Mouse (Mus musculus): ENCODE measurements around the gene H60c. TPM values are rescaled to one million over a fixed set of nuclear protein-coding genes. Genes with fewer than 3 reads are reported as not detected.
A peak's percentile ranks its signal among the peaks of the same experiment; 100 is the strongest.
"Not testable (repeated sequence)": the region's sequence is repeated elsewhere in the genome, so short reads cannot be mapped to it uniquely, and the experiment has no call there.

Gene H60c
- polyA plus RNA-seq, 2 experiments, result not detected

- no peaks in the 10 kb centered on the region for H3K27me3 ChIP-seq (ENCODE audit: control insufficient read depth, insufficient read depth, low read length)
- H3K4me1 ChIP-seq (replicated peaks; ENCODE audit: control insufficient read depth in 2 of 2, insufficient read depth in 2 of 2, low read length in 1 of 2), result no peaks in the 10 kb centered on the region
- TF ChIP-seq EP300 (IDR thresholded peaks at IDR 0.05; ENCODE audit: low read depth) (no peak), CTCF (IDR thresholded peaks at IDR 0.05; ENCODE audit: low read depth) (no peak)
- 71% methylated on average over 3 of the region's 3 CpGs for WGBS (ENCODE audit: insufficient replicate concordance)
- H3K9ac ChIP-seq (replicated peaks), result no peak overlapping the region
- H3K36me3 ChIP-seq (replicated peaks; ENCODE audit: control insufficient read depth, insufficient read depth, low read depth), result no peaks in the 10 kb centered on the region
- ATAC-seq (ENCODE audit: insufficient read depth) (no peak), DNase-seq (ENCODE audit: low read depth in 3 of 3, low spot score in 3 of 3) (no peak)
- H3K27ac ChIP-seq, result no peak overlapping the region
- no peaks in the 10 kb centered on the region; the same call in 1 of the 2 replicates for H3K9me3 ChIP-seq (ENCODE audit: control insufficient read depth, low read length)
- H3K4me2 ChIP-seq (ENCODE audit: low read depth), result no peak overlapping the region
- no peak overlapping the region for H3K4me3 ChIP-seq (ENCODE audit: insufficient read depth in 1 of 2, low read depth in 2 of 2, low read length in 2 of 2)
Observed at GRCm38 (mm10) chr10:3257391-3257790, 10.2 kb downstream of the H60c start.

- H3K4me1 ChIP-seq (replicated peaks; ENCODE audit: control insufficient read depth in 2 of 2, insufficient read depth in 2 of 2, low read length in 1 of 2); H3K36me3 ChIP-seq (replicated peaks; ENCODE audit: control insufficient read depth, insufficient read depth, low read depth); DNase-seq (ENCODE audit: low read depth in 3 of 3, low spot score in 3 of 3); H3K4me2 ChIP-seq (ENCODE audit: low read depth); H3K4me3 ChIP-seq (ENCODE audit: insufficient read depth in 1 of 2, low read depth in 2 of 2, low read length in 2 of 2); H3K27ac ChIP-seq; H3K27me3 ChIP-seq (ENCODE audit: control insufficient read depth, insufficient read depth, low read length); H3K9ac ChIP-seq (replicated peaks); ATAC-seq (ENCODE audit: insufficient read depth); H3K9me3 ChIP-seq (ENCODE audit: control insufficient read depth, low read length): not testable (repeated sequence)
- 47% methylated on average over 5 of the region's 5 CpGs for WGBS (ENCODE audit: insufficient replicate concordance)
Observed at GRCm38 (mm10) chr10:3238436-3238835, 29.1 kb downstream of the H60c start.

GRCm38 (mm10) chr10:3236638-3237270 lies 30.8 kb downstream of the H60c start:
- H3K4me1 ChIP-seq (replicated peaks; ENCODE audit: control insufficient read depth in 2 of 2, insufficient read depth in 2 of 2, low read length in 1 of 2), result no peaks in the 10 kb centered on the region
- no peak overlapping the region for H3K9ac ChIP-seq (replicated peaks)
- no peak for TF ChIP-seq EP300 (IDR thresholded peaks at IDR 0.05; ENCODE audit: low read depth)
- no peak for TF ChIP-seq CTCF (IDR thresholded peaks at IDR 0.05; ENCODE audit: low read depth)
- H3K4me3 ChIP-seq (ENCODE audit: insufficient read depth in 1 of 2, low read depth in 2 of 2, low read length in 2 of 2), result no peak overlapping the region
- H3K9me3 ChIP-seq (ENCODE audit: control insufficient read depth, low read length), result no peaks in the 10 kb centered on the region
- no peaks in the 10 kb centered on the region for H3K27me3 ChIP-seq (ENCODE audit: control insufficient read depth, insufficient read depth, low read length)
- H3K4me2 ChIP-seq (ENCODE audit: low read depth), result no peak overlapping the region
- ATAC-seq (ENCODE audit: insufficient read depth) (peak; percentile 76), DNase-seq (ENCODE audit: low read depth in 3 of 3, low spot score in 3 of 3) (peak in 1 of 3 experiments; percentile 3)
- H3K27ac ChIP-seq, result no peak overlapping the region
- H3K36me3 ChIP-seq (replicated peaks; ENCODE audit: control insufficient read depth, insufficient read depth, low read depth), result no peaks in the 10 kb centered on the region
- 17% methylated on average over 5 of the region's 5 CpGs for WGBS (ENCODE audit: insufficient replicate concordance)

GRCm38 (mm10) chr10:3228447-3229195 lies 39.0 kb downstream of the H60c start:
- no peak overlapping the region for H3K4me2 ChIP-seq (ENCODE audit: low read depth)
- no peak overlapping the region for H3K4me3 ChIP-seq (ENCODE audit: insufficient read depth in 1 of 2, low read depth in 2 of 2, low read length in 2 of 2)
- H3K36me3 ChIP-seq (replicated peaks; ENCODE audit: control insufficient read depth, insufficient read depth, low read depth), result no peaks in the 10 kb centered on the region
- 48% methylated on average over 2 of the region's 2 CpGs for WGBS (ENCODE audit: insufficient replicate concordance)
- no peak overlapping the region for H3K27ac ChIP-seq
- TF ChIP-seq EP300 (IDR thresholded peaks at IDR 0.05; ENCODE audit: low read depth) (no peak), CTCF (IDR thresholded peaks at IDR 0.05; ENCODE audit: low read depth) (no peak)
- DNase-seq (ENCODE audit: low read depth in 3 of 3, low spot score in 3 of 3) (no peak), ATAC-seq (ENCODE audit: insufficient read depth) (no peak)
- no peaks in the 10 kb centered on the region for H3K9me3 ChIP-seq (ENCODE audit: control insufficient read depth, low read length)
- no peaks in the 10 kb centered on the region for H3K27me3 ChIP-seq (ENCODE audit: control insufficient read depth, insufficient read depth, low read length)
- no peaks in the 10 kb centered on the region for H3K4me1 ChIP-seq (replicated peaks; ENCODE audit: control insufficient read depth in 2 of 2, insufficient read depth in 2 of 2, low read length in 1 of 2)
- no peak overlapping the region for H3K9ac ChIP-seq (replicated peaks)

Other genes with a start within 250 kb of the H60c start
- 0.05 TPM in 1 of 2 replicates, not detected in the other for gene Ppp1r14c, start 98.3 kb upstream of the H60c start, polyA plus RNA-seq (2012; rRNA removed)
- 0.08 TPM in 1 of 2 replicates, not detected in the other for gene Ppp1r14c, start 98.3 kb upstream of the H60c start, polyA plus RNA-seq (2014; fragmentation: Nextera tagmentation; extraction: Ambion mirVana)

All from liver, embryonic 14.5 days (tissue).